Mouse (Mus musculus) kidney, adult 2 months (tissue): ENCODE results near the gene Cmc1.

ENCODE experiments used
- CTCF ChIP-seq: fragments of 200-500 bp; conservative IDR thresholded peaks from 2 replicates; pipeline ENCODE4 v1.5.1; 2011; ENCODE audit warnings: low read depth, mild to moderate bottlenecking, control low read depth, low read length, moderate library complexity, mixed read lengths; ENCODE audit not compliant: insufficient read depth, insufficient read length
- POLR2A ChIP-seq: fragments of 200-500 bp; IDR thresholded peaks from one replicate; pipeline ENCODE4 v1.6.1; 2011; ENCODE audit warnings: low read depth, low read length, control low read depth

DNA sequence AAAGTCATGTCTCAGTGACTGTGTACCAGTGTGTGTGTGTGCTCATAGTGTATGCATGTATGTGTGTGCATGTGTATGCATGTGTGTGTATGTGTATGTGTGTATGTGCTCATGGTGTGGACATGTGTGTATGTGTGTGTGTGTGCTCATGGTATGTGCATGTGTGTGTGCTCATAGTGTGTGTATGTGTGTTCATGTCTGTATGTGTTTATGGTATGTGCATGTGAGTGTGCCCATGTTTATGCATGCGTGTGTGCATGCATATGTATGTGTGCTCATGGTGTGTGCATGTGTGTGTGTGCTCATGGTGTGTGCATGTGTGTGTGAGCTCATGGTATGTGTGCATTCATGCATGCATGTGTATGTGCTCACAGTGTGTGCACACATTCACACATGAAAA, 48.6 kb upstream of the Cmc1 start:
- TF ChIP-seq CTCF (no peak), POLR2A (no peak)
